Mouse (Mus musculus): ENCODE measurements at regions not wholly inside any gene's neighbourhood (a gene's known extent, or its start where the extent isn't known, plus 50 kb on each side); places are given as distances from the start of the nearest gene placed in this dataset.

GRCm38 (mm10) chr10:111416611-111417130, 56.4 kb upstream of the Nap1l1 start:
- H3K4me3 ChIP-seq (ENCODE audit: low read depth, low read length), result no peak overlapping the region
- peaks cover 5% of the 10 kb centered on the region; the same call in 1 of the 2 replicates for H3K4me1 ChIP-seq (ENCODE audit: insufficient read depth, low read depth, low read length)
- no peaks in the 10 kb centered on the region for H3K36me3 ChIP-seq (ENCODE audit: insufficient read depth, low read length)
- no peaks in the 10 kb centered on the region for H3K9me3 ChIP-seq (ENCODE audit: low read length)
- TF ChIP-seq CTCF (IDR thresholded peaks at IDR 0.05), result no peak
- no peak for TF ChIP-seq EP300 (IDR thresholded peaks at IDR 0.05)
- H3K27me3 ChIP-seq (replicated peaks; ENCODE audit: insufficient read depth, low read length), result no peaks in the 10 kb centered on the region
- H3K9ac ChIP-seq (replicated peaks; ENCODE audit: low read depth), result no peak overlapping the region
- no peak for DNase-seq (ENCODE audit: low spot score)
- whole genome bisulfite sequencing, result 89% methylated on average over 6 of the region's 6 CpGs
- no peak for ATAC-seq
- H3K27ac ChIP-seq (ENCODE audit: low read length), result no peak overlapping the region
- no peak overlapping the region for H3K4me2 ChIP-seq (replicated peaks; ENCODE audit: low read depth, low read length)

GRCm38 (mm10) chr10:111419375-111420194, 53.4 kb upstream of the Nap1l1 start:
- Histone ChIP-seq H3K4me3 (ENCODE audit: low read depth, low read length) (peak overlapping the region; percentile 6; the same call in 1 of the 2 replicates), H3K4me2 (replicated peaks; ENCODE audit: low read depth, low read length) (peak overlapping the region; percentile 47), H3K36me3 (ENCODE audit: insufficient read depth, low read length) (no peaks in the 10 kb centered on the region), H3K27ac (ENCODE audit: low read length) (peak overlapping the region; percentile 17; the same call in 1 of the 2 replicates), H3K9ac (replicated peaks; ENCODE audit: low read depth) (peak overlapping the region; percentile 9; the same call in 1 of the 2 replicates), H3K4me1 (ENCODE audit: insufficient read depth, low read depth, low read length) (peaks cover 5% of the 10 kb centered on the region; the same call in 1 of the 2 replicates), H3K27me3 (replicated peaks; ENCODE audit: insufficient read depth, low read length) (no peaks in the 10 kb centered on the region), H3K9me3 (ENCODE audit: low read length) (no peaks in the 10 kb centered on the region)
- WGBS, result 12% methylated on average over 23 of the region's 23 CpGs
- ATAC-seq (no peak), DNase-seq (ENCODE audit: low spot score) (no peak)
- TF ChIP-seq EP300 (IDR thresholded peaks at IDR 0.05), result no peak

- H3K27me3 ChIP-seq (replicated peaks; ENCODE audit: insufficient read depth, low read length), result no peaks in the 10 kb centered on the region
- ATAC-seq, result peak; percentile 87
- peak overlapping the region; percentile 6; the same call in 1 of the 2 replicates for H3K4me3 ChIP-seq (ENCODE audit: low read depth, low read length)
Observed at GRCm38 (mm10) chr10:111420195-111420838, 52.7 kb upstream of the Nap1l1 start.

GRCm38 (mm10) chr10:111422057-111422456, 51.0 kb upstream of the Nap1l1 start:
- Histone ChIP-seq H3K4me3 (ENCODE audit: low read depth, low read length) (0 out of 2 replicates have a peak overlapping the region, but pooled peaks have one; percentile 2), H3K36me3 (ENCODE audit: insufficient read depth, low read length) (no peaks in the 10 kb centered on the region), H3K4me1 (ENCODE audit: insufficient read depth, low read depth, low read length) (peaks cover 5% of the 10 kb centered on the region; the same call in 1 of the 2 replicates), H3K4me2 (replicated peaks; ENCODE audit: low read depth, low read length) (peak overlapping the region; percentile 37), H3K9ac (replicated peaks; ENCODE audit: low read depth) (no peak overlapping the region), H3K27me3 (replicated peaks; ENCODE audit: insufficient read depth, low read length) (no peaks in the 10 kb centered on the region), H3K9me3 (ENCODE audit: low read length) (no peaks in the 10 kb centered on the region), H3K27ac (ENCODE audit: low read length) (no peak overlapping the region; the same call in 1 of the 2 replicates)
- DNase-seq (ENCODE audit: low spot score), result no peak
- 20% methylated on average over 6 of the region's 6 CpGs for WGBS
- TF ChIP-seq CTCF (IDR thresholded peaks at IDR 0.05) (no peak), EP300 (IDR thresholded peaks at IDR 0.05) (no peak)
- no peak for ATAC-seq

More at GRCm38 (mm10) chr10:111420195-111420838, 52.7 kb upstream of the Nap1l1 start:
- H3K4me2 ChIP-seq (replicated peaks; ENCODE audit: low read depth, low read length), result peak overlapping the region; percentile 47
- no peak for TF ChIP-seq EP300 (IDR thresholded peaks at IDR 0.05)
- TF ChIP-seq CTCF (IDR thresholded peaks at IDR 0.05), result no peak
- 5% methylated on average over 7 of the region's 7 CpGs for WGBS
- H3K27ac ChIP-seq (ENCODE audit: low read length), result peak overlapping the region; percentile 17; the same call in 1 of the 2 replicates
- peak; percentile 73 for DNase-seq (ENCODE audit: low spot score)
- H3K9ac ChIP-seq (replicated peaks; ENCODE audit: low read depth), result 0 out of 2 replicates have a peak overlapping the region, but pooled peaks have one; percentile 9
- H3K36me3 ChIP-seq (ENCODE audit: insufficient read depth, low read length), result no peaks in the 10 kb centered on the region
- peaks cover 5% of the 10 kb centered on the region; the same call in 1 of the 2 replicates for H3K4me1 ChIP-seq (ENCODE audit: insufficient read depth, low read depth, low read length)
- no peaks in the 10 kb centered on the region for H3K9me3 ChIP-seq (ENCODE audit: low read length)

- Histone ChIP-seq H3K4me3 (ENCODE audit: low read depth, low read length) (peak overlapping the region; percentile 31), H3K4me1 (ENCODE audit: insufficient read depth, low read depth, low read length) (peaks cover 5% of the 10 kb centered on the region; the same call in 1 of the 2 replicates), H3K27ac (ENCODE audit: low read length) (no peak overlapping the region), H3K9ac (replicated peaks; ENCODE audit: low read depth) (0 out of 2 replicates have a peak overlapping the region, but pooled peaks have one; percentile 12), H3K36me3 (ENCODE audit: insufficient read depth, low read length) (no peaks in the 10 kb centered on the region), H3K27me3 (replicated peaks; ENCODE audit: insufficient read depth, low read length) (no peaks in the 10 kb centered on the region), H3K4me2 (replicated peaks; ENCODE audit: low read depth, low read length) (peak overlapping the region; percentile 58), H3K9me3 (ENCODE audit: low read length) (no peaks in the 10 kb centered on the region)
- DNase-seq (ENCODE audit: low spot score), result peak; percentile 70
- WGBS, result 19% methylated on average over 11 of the region's 11 CpGs
- peak; percentile 57 for ATAC-seq
- TF ChIP-seq CTCF (IDR thresholded peaks at IDR 0.05) (no peak), EP300 (IDR thresholded peaks at IDR 0.05) (no peak)
Observed at GRCm38 (mm10) chr10:111422649-111423048, 50.4 kb upstream of the Nap1l1 start.

All from lung, postnatal 0 days (tissue).